Mouse (Mus musculus): ENCODE results near the gene Gpm6b. TPM values are rescaled to one million over a fixed set of nuclear protein-coding genes. Genes with fewer than 3 reads are reported as not detected.

Gene Gpm6b
- polyA plus RNA-seq, 1 experiment from 2014 or later = 2.6 TPM

Other genes starting within 250 kb of the Gpm6b start
- 7.9 and 9.1 TPM in 2 replicates for gene Gemin8, start 68.5 kb upstream of the Gpm6b start, polyA plus RNA-seq (2016; fragmentation: Nextera tagmentation; extraction: Ambion mirVana)
- gene Trappc2, start 201.7 kb downstream of the Gpm6b start, polyA plus RNA-seq (2016; fragmentation: Nextera tagmentation; extraction: Ambion mirVana) = 16.9 and 18.5 TPM in 2 replicates
- gene Ofd1, start 201.8 kb downstream of the Gpm6b start, polyA plus RNA-seq (2016; fragmentation: Nextera tagmentation; extraction: Ambion mirVana) = 4.4 and 4.7 TPM in 2 replicates
- 27.4 and 28.9 TPM in 2 replicates for gene Rab9, start 241.0 kb downstream of the Gpm6b start, polyA plus RNA-seq (2016; fragmentation: Nextera tagmentation; extraction: Ambion mirVana)

All from liver, embryonic 12.5 days (tissue).